Mouse (Mus musculus): ENCODE measurements around the gene Pradc1. TPM values are rescaled to one million over a fixed set of nuclear protein-coding genes. Genes with fewer than 3 reads are reported as not detected.

Pradc1 gene
- polyA plus RNA-seq, 1 experiment from 2014 or later: 30.4 TPM

- WGBS: 83% methylated on average over 5 of the region's 5 CpGs
- Histone ChIP-seq H3K27ac (replicated peaks) (no peak overlapping the region), H3K27me3 (replicated peaks; ENCODE audit: low read depth, poor library complexity, severe bottlenecking) (no peaks in the 10 kb centered on the region), H3K9me3 (no peaks in the 10 kb centered on the region), H3K4me1 (no peaks in the 10 kb centered on the region), H3K36me3 (replicated peaks) (peaks cover 74% of the 10 kb centered on the region), H3K4me3 (no peak overlapping the region)
- DNase-seq (ENCODE audit: low spot score): no peak
Measured at GRCm38 (mm10) chr6:85445286-85445685, 6.5 kb downstream of the Pradc1 start.

DNA sequence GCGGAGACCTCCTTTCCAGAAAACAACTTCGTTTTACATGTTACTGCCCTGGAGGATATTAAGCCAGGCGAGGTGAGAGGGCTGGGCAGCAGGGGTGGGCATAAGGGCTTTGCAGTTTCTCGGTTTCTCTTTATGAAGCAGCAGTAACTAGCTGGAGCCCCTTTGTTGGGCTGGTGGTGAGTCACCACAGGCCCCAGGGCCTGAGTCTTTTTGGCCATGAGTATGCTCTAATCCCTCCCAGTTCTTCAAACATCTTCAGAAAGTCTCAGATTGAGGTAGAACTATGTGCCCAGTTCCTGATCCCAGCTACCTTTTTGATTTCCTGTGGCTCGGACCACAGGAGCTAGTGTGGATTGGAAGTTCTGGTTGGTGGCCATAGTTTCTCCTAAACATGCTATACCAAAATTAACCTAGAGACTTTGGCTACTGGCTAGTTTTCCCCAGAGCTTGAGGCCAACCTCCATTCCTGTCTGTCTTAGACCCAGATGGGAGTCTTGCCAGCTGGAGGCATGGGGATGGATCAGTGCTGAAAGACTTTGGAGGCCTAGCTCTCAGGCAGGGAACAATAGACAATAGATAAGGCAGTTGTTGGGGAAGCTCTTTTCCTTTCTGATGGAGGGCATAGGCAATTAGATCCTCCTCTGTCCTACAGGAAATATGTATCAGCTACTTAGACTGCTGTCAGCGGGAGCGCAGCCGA, 7.4 kb downstream of the Pradc1 start:
- WGBS: 89% methylated on average over 8 of the region's 8 CpGs
- peaks cover 83% of the 10 kb centered on the region for H3K36me3 ChIP-seq (replicated peaks)
- no peak for DNase-seq (ENCODE audit: low spot score)

DNA sequence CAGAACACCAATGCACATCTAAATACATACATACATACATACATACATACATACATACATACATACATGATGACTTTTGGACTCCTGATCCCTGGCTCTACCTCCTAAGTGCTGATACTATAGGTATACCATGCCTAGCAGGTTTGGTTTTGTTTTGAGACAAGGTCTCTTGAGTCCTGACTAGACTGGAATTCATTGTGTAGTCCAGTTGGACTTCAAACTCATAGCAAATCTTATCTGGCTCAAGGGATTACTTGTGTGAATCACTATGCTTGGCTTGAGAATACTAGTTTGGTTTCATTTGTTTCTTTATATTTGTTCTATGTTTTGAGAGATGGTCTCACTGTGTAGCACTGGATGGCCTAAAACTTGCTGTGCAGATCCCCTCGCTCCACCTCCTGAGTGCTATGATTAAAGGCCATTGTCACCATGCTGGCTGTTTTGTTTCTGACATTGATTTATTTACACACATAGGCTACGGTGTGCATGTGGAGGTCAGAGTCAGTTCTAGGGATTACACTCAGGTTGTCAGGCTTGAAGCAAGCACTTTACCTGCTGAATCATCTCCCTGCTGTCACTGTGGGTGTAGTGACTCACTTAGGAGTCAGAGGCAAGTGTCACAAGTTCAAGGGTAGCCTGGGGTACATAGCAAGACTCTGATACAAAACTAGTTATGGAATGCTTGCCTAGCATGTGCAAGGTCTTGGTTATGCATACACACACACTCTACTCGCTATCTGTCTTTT, 8.1 kb downstream of the Pradc1 start:
- Histone ChIP-seq H3K27me3 (replicated peaks; ENCODE audit: low read depth, poor library complexity, severe bottlenecking) (no peaks in the 10 kb centered on the region), H3K9me3 (no peaks in the 10 kb centered on the region), H3K36me3 (replicated peaks) (peaks cover 91% of the 10 kb centered on the region), H3K4me3 (no peak overlapping the region), H3K27ac (replicated peaks) (no peak overlapping the region), H3K4me1 (no peaks in the 10 kb centered on the region)
- DNase-seq (ENCODE audit: low spot score): no peak
- WGBS: 90% methylated on average over 3 of the region's 3 CpGs

More for the DNA sequence above, 7.4 kb downstream of the Pradc1 start:
- H3K4me3 ChIP-seq: no peak overlapping the region
- no peaks in the 10 kb centered on the region for H3K4me1 ChIP-seq
- no peak overlapping the region for H3K27ac ChIP-seq (replicated peaks)
- H3K9me3 ChIP-seq: no peaks in the 10 kb centered on the region
- H3K27me3 ChIP-seq (replicated peaks; ENCODE audit: low read depth, poor library complexity, severe bottlenecking): no peaks in the 10 kb centered on the region

GRCm38 (mm10) chr6:85441142-85441541, 10.6 kb downstream of the Pradc1 start:
- Histone ChIP-seq H3K9me3 (no peaks in the 10 kb centered on the region), H3K27ac (replicated peaks) (no peak overlapping the region), H3K36me3 (replicated peaks) (peaks cover 85% of the 10 kb centered on the region), H3K4me1 (no peaks in the 10 kb centered on the region), H3K4me3 (no peak overlapping the region), H3K27me3 (replicated peaks; ENCODE audit: low read depth, poor library complexity, severe bottlenecking) (no peaks in the 10 kb centered on the region)
- DNase-seq (ENCODE audit: low spot score): no peak
- WGBS: 89% methylated on average over 4 of the region's 4 CpGs

- Histone ChIP-seq H3K36me3 (replicated peaks) (peaks cover 40% of the 10 kb centered on the region), H3K4me1 (peaks cover 18% of the 10 kb centered on the region), H3K9me3 (no peaks in the 10 kb centered on the region), H3K27ac (replicated peaks) (no peak overlapping the region), H3K27me3 (replicated peaks; ENCODE audit: low read depth, poor library complexity, severe bottlenecking) (no peaks in the 10 kb centered on the region), H3K4me3 (no peak overlapping the region)
- 91% methylated on average over 5 of the region's 6 CpGs for WGBS
- DNase-seq (ENCODE audit: low spot score): no peak
Measured at GRCm38 (mm10) chr6:85436631-85437030, 15.1 kb downstream of the Pradc1 start.

DNA sequence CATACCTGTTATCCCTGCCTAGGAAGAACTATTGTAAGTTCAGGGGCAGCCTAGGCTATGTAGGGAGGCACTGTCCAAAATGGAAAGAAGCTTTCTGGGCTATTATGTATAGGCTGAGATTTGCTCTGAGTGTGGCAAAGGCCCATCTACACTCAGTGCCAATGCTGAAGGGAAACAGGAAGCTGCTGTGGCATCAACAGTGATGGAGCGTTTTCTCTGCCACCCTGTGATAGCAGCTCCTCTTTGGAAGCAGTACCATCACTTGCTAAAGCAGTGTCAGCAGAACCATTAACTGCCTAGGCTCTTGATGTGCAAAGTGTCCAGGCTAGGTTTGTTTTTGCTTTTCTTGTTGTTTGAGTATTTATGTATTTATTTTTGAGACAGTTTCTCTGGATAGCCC, 15.6 kb downstream of the Pradc1 start:
- peaks cover 36% of the 10 kb centered on the region for H3K36me3 ChIP-seq (replicated peaks)
- no peak for DNase-seq (ENCODE audit: low spot score)
- no peak overlapping the region for H3K27ac ChIP-seq (replicated peaks)
- H3K9me3 ChIP-seq: no peaks in the 10 kb centered on the region
- peaks cover 18% of the 10 kb centered on the region for H3K4me1 ChIP-seq
- H3K4me3 ChIP-seq: no peak overlapping the region
- 93% methylated on average over 1 of the region's 1 CpGs for WGBS
- H3K27me3 ChIP-seq (replicated peaks; ENCODE audit: low read depth, poor library complexity, severe bottlenecking): no peaks in the 10 kb centered on the region

DNA sequence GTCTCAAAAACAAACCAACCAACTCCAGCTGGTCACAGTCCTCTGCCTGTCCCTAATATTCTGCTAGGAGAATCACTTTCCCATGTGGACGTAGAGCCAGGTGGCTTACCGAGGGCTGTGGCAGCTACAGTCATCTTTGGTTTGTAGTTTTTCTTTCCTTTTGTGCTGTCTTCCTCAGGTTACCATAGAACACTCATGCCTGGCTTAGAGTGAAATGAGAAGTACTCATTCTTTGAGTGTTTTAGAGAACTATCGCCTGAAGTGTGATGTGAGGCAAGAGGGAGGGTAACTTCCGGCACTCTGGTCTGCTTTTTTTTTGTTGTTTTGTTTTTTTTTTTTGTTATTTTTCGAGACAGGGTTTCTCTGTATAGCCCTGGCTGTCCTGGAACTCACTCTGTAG, 17.9 kb downstream of the Pradc1 start:
- no peaks in the 10 kb centered on the region for H3K27me3 ChIP-seq (replicated peaks; ENCODE audit: low read depth, poor library complexity, severe bottlenecking)
- peaks cover 13% of the 10 kb centered on the region for H3K36me3 ChIP-seq (replicated peaks)
- 93% methylated on average over 5 of the region's 5 CpGs for WGBS
- peaks cover 18% of the 10 kb centered on the region for H3K4me1 ChIP-seq
- H3K27ac ChIP-seq (replicated peaks): no peak overlapping the region
- no peaks in the 10 kb centered on the region for H3K9me3 ChIP-seq
- no peak for DNase-seq (ENCODE audit: low spot score)
- H3K4me3 ChIP-seq: no peak overlapping the region

DNA sequence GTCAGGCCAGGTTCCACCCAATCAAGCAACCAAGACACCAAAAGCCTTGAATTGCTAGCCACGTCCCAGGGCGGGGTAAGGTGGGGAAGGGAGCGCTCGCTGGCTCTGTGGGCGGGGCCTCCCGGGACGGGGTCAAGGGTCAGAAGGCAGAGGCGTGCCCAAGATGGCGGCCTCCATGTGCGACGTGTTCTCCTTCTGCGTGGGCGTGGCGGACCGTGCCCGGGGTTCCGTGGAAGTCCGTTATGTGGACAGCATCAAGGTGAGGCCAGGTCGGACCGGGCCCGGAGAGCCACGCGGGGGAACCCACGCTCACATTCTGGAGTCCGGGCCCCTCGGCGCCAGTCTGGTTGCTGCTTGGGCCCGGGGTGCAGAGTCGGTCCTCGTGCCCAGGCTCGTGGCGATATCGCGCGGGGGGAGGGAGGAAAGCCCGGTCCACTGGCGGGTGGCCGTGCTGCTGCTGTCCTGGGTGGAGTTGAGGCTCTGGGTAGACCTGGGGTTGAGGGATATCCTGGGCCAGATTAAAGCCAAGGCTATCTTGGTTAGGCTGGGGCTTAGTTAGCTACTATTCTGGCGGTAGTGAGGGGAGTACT, 19.8 kb downstream of the Pradc1 start, which contains the start of gene Smyd5:
Gene Smyd5 (plus strand): TSS at position 148 of the 590 bp plus-strand sequence.
- peak; percentile 92 for DNase-seq (ENCODE audit: low spot score)
- no peaks in the 10 kb centered on the region for H3K9me3 ChIP-seq
- peak within 1 kb of the TSS; percentile 90 for H3K27ac ChIP-seq (replicated peaks)
- H3K4me3 ChIP-seq: peak within 1 kb of the TSS; percentile 97
- no peaks in the 10 kb centered on the region for H3K36me3 ChIP-seq (replicated peaks)
- peaks cover 8% of the 10 kb centered on the region for H3K27me3 ChIP-seq (replicated peaks; ENCODE audit: low read depth, poor library complexity, severe bottlenecking)
- WGBS: under 1% methylated on average over 39 of the region's 39 CpGs
- H3K4me1 ChIP-seq: peaks cover 18% of the 10 kb centered on the region

DNA sequence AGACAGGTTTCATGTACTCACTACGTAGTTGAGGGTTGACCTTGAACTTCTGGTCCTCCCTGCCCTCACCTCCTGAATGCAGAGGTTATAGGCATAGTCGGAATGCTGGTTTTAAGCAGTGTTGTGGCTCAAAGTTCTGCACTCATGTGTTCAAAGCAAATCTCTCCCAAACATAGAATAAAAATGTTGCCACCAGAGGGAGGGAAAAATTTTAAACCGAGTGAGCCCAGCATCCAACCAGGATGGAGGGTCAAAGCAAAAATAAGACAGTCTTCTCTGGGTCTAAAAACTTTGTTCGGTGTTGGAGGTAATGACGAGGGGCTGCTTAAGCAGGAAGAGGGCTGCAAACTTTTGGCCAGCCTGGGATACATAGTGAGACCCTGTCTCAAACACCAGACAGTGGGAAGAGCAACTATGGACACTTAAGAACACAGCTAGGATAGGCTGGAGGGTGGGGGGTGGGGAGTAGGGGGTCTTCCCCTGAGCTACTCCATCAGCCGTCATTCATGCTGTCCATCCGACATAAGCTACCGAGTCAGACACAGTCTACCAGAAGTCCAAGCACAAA, 20.4 kb downstream of the Pradc1 start:
- H3K4me1 ChIP-seq: peaks cover 18% of the 10 kb centered on the region
- WGBS: 47% methylated on average over 8 of the region's 8 CpGs
- DNase-seq (ENCODE audit: low spot score): no peak
- peak overlapping the region; percentile 90 for H3K27ac ChIP-seq (replicated peaks)
- H3K36me3 ChIP-seq (replicated peaks): no peaks in the 10 kb centered on the region
- H3K9me3 ChIP-seq: no peaks in the 10 kb centered on the region
- H3K27me3 ChIP-seq (replicated peaks; ENCODE audit: low read depth, poor library complexity, severe bottlenecking): peaks cover 12% of the 10 kb centered on the region
- peak overlapping the region; percentile 97 for H3K4me3 ChIP-seq

DNA sequence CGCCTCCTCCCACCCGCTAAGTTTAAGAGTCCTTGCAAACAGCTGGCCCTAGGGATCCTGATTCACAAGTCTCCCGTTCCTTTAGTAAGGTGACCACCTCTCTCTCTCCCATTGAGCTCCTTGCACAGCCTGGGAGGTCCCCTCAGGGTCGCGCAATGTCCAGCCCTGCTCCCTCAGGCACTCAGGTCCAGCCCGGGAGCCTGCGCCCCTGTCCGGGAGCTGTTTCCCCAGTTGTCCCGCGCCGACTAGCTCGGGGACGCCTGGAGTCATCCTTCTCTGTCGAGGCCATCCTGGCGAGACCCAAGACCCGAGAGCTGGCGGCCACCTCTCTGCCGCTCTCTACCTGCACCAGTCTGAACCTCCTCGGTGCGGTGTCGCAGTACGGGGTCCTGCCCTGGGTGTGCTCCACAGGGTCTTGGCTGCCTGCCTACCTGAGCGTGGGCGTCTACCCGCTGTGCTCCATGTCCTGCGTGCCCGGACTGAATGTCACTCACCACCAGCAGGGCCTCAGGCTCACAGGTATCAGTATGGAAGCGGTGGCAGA, 27.9 kb downstream of the Pradc1 start, which contains the start of gene Noto:
Gene Noto (plus strand): TSS at position 51 of the 544 bp plus-strand sequence.
- no peak within 1 kb of the TSS for H3K27ac ChIP-seq (replicated peaks)
- H3K4me1 ChIP-seq: peaks cover 10% of the 10 kb centered on the region
- H3K27me3 ChIP-seq (replicated peaks; ENCODE audit: low read depth, poor library complexity, severe bottlenecking): peaks cover 61% of the 10 kb centered on the region
- H3K4me3 ChIP-seq: peak within 1 kb of the TSS; percentile 35
- peak; percentile 22 for DNase-seq (ENCODE audit: low spot score)
- H3K36me3 ChIP-seq (replicated peaks): no peaks in the 10 kb centered on the region
- WGBS: 11% methylated on average over 28 of the region's 28 CpGs
- H3K9me3 ChIP-seq: no peaks in the 10 kb centered on the region

- Histone ChIP-seq H3K27me3 (replicated peaks; ENCODE audit: low read depth, poor library complexity, severe bottlenecking) (peaks cover 30% of the 10 kb centered on the region), H3K27ac (replicated peaks) (no peak overlapping the region), H3K4me3 (no peak overlapping the region), H3K4me1 (peaks cover 9% of the 10 kb centered on the region), H3K9me3 (no peaks in the 10 kb centered on the region), H3K36me3 (replicated peaks) (no peaks in the 10 kb centered on the region)
- DNase-seq (ENCODE audit: low spot score): no peak
- WGBS: 89% methylated on average over 2 of the region's 2 CpGs
Measured at GRCm38 (mm10) chr6:85419150-85419549, 32.6 kb downstream of the Pradc1 start.

GRCm38 (mm10) chr6:85415829-85416228, 35.9 kb downstream of the Pradc1 start:
- no peak overlapping the region for H3K27ac ChIP-seq (replicated peaks)
- no peaks in the 10 kb centered on the region for H3K36me3 ChIP-seq (replicated peaks)
- WGBS: 59% methylated on average over 3 of the region's 3 CpGs
- no peaks in the 10 kb centered on the region for H3K4me1 ChIP-seq
- no peaks in the 10 kb centered on the region for H3K9me3 ChIP-seq
- DNase-seq (ENCODE audit: low spot score): no peak
- H3K27me3 ChIP-seq (replicated peaks; ENCODE audit: low read depth, poor library complexity, severe bottlenecking): peaks cover 5% of the 10 kb centered on the region; the same call in 1 of the 2 replicates
- H3K4me3 ChIP-seq: no peak overlapping the region
